Mouse (Mus musculus) midbrain, embryonic 11.5 days (tissue): ENCODE results near the gene Depdc1b. TPM values are rescaled to one million over a fixed set of nuclear protein-coding genes. Genes with fewer than 3 reads are reported as not detected.

ENCODE experiments used
- ATAC-seq: fragments of 200-750 bp; cut with Nextera tagmentation; 2 replicates; pipeline ENCODE4 v1.8.0; 2017; ENCODE audit warnings: moderate TSS enrichment, moderate library complexity; ENCODE audit not compliant: low FRiP score
- DNase-seq: peaks from one replicate; pipeline ENCODE4 v3.0.0; 2015; ENCODE audit warnings: low spot score; ENCODE audit errors: missing footprints
- H3K27ac ChIP-seq: fragments of 300-500 bp; sonication (generic); 2 replicates; pipeline ENCODE4 v1.5.1; 2014; ENCODE audit warnings: low read depth, low read length
- H3K27me3 ChIP-seq: fragments of 300-500 bp; sonication (generic); 2 replicates; pipeline ENCODE4 v1.6.1; 2014; ENCODE audit warnings: mild to moderate bottlenecking, low read length, moderate library complexity, mixed read lengths; ENCODE audit not compliant: control insufficient read depth, insufficient read depth
- H3K36me3 ChIP-seq: fragments of 300-500 bp; sonication (generic); 2 replicates; pipeline ENCODE4 v1.6.1; 2014; ENCODE audit warnings: mild to moderate bottlenecking, low read length, moderate library complexity, mixed read lengths; ENCODE audit not compliant: control insufficient read depth, insufficient read depth
- H3K4me1 ChIP-seq: fragments of 300-500 bp; sonication (generic); 2 replicates; pipeline ENCODE4 v1.6.1; 2014; ENCODE audit warnings: low read length; ENCODE audit not compliant: control insufficient read depth, insufficient read depth
- H3K4me2 ChIP-seq: fragments of 300-500 bp; sonication (generic); 2 replicates; pipeline ENCODE4 v1.6.1; 2014; ENCODE audit warnings: mild to moderate bottlenecking, moderate library complexity
- H3K4me3 ChIP-seq: fragments of 300-500 bp; sonication (generic); 2 replicates; pipeline ENCODE4 v1.5.1; 2014; ENCODE audit warnings: low read depth, low read length
- H3K9ac ChIP-seq: fragments of 300-500 bp; sonication (generic); 2 replicates; pipeline ENCODE4 v1.6.1; 2014; ENCODE audit warnings: low read length
- H3K9me3 ChIP-seq: fragments of 300-500 bp; sonication (generic); 2 replicates; pipeline ENCODE4 v1.6.1; 2016; ENCODE audit warnings: low read length; ENCODE audit not compliant: control insufficient read depth
- WGBS: fragments of 180-500 bp; shearing (Covaris S2); extraction: QIAGEN DNeasy Blood & Tissue Kit; methylation state at CpG from one replicate; pipeline ENCODE4 v1.1.7; 2014; 5-methylcytosine and 5-hydroxymethylcytosine counted together
- polyA plus RNA-seq: library from polyadenylated mRNA; unstranded; fragments of >200 nt; fragmentation: Nextera tagmentation; extraction: Ambion mirVana; gene quantifications from 2 replicates; pipeline ENCODE4 v1.2.1, GENCODE M21; 2014

The Depdc1b gene
- polyA plus RNA-seq, 1 experiment from 2014 or later: 17.3 TPM

DNA sequence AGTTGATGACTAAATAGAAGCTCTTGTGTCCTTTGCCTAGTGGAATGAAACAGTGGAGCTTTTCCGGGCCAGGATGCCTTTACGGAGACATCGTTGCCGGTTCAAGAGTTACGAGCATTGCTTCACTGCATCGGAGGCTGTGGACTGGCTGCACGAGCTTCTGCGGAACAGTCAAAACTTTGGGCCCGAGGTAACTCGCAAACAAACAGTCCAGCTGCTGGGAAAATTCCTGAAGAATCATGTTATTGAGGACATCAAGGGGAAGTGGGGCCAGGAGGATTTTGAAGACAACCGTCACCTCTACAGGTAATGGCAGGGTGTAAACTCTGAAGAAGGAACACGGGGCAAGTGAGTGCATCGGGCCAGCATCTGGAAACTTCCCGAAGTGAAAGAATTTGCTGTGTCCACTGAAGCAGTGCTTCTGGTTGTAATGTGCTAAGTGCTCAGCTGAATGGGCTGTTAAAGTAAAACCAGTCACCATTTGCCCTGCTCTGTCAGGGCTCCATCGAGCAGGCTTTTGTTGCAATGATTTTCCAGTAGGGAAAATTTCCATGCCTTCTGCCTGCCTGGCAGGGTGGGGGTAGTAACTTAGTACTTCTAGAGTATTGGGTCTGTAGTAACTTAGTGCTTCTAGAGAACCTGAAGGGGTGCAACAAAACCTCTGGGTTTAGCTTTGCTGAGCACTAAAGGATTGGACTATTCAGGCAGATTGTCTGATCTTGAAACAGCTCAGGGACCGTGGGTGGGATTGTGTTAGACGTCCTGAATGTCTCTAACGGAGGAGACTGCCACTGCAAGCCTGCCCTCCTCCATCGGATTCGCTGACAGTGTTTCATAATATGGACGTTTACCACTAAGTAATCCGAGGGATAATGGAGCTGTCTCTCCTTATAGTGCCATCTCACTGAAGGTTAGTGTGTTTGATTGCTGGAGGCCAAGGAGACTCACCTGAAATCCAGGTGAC is 8.0 kb downstream of the Depdc1b start:
- WGBS: 94% methylated on average over 22 of the region's 22 CpGs
- peaks cover 2% of the 10 kb centered on the region; the same call in 1 of the 2 replicates for H3K36me3 ChIP-seq
- no peak overlapping the region for H3K4me3 ChIP-seq

DNA sequence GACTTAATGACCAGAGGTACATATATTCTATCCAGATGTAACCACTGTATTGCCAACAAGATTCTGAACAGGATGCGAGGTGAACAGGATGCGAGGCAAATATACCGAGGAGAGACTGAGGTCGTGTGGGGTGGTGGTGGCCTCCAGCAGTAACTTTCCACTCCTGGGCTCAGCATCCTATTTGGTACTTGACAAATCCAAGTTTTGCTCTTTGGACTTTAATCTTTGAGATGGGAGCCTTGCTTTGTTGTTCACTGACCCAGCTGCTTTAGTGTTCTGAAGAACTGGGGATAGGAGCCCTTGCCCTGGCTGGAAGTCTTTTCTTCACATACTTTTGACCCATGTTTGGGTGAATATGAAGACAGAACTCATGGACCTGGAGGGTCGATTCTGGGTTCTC is 9.7 kb downstream of the Depdc1b start:
- DNase-seq: no peak
- no peaks in the 10 kb centered on the region for H3K9me3 ChIP-seq
- H3K27me3 ChIP-seq: no peaks in the 10 kb centered on the region
- H3K27ac ChIP-seq: no peak overlapping the region
- H3K4me1 ChIP-seq: no peaks in the 10 kb centered on the region
- H3K9ac ChIP-seq: no peak overlapping the region
- no peak overlapping the region for H3K4me2 ChIP-seq
- H3K4me3 ChIP-seq: no peak overlapping the region
- no peak for ATAC-seq
- WGBS: 93% methylated on average over 5 of the region's 5 CpGs
- H3K36me3 ChIP-seq: peaks cover 2% of the 10 kb centered on the region; the same call in 1 of the 2 replicates

More for the DNA sequence above, 8.0 kb downstream of the Depdc1b start:
- Histone ChIP-seq H3K9ac (no peak overlapping the region), H3K9me3 (no peaks in the 10 kb centered on the region), H3K4me2 (no peak overlapping the region), H3K4me1 (no peaks in the 10 kb centered on the region), H3K27ac (no peak overlapping the region), H3K27me3 (no peaks in the 10 kb centered on the region)
- DNase-seq (no peak), ATAC-seq (no peak)

DNA sequence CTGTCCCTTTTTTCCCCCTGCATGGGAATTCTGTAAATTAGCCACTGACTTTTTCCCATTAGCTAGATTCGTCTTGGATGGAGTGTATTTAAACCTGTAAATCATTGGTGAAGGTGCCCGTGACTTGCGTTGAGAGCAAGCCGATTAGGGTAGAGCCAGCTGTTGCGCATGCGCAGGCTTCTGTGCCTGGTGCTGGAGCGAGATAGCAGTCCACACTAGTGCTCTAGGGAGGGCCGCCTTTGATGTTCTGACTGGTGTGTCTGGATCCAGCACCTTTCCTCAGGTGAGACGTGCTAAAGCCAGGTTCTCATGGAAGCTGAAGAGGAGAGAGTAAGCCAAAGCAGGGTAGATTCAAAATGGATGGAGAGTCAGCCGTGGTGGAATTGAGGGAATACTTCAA is 10.2 kb downstream of the Depdc1b start:
- 92% methylated on average over 10 of the region's 10 CpGs for WGBS
- Histone ChIP-seq H3K9me3 (no peaks in the 10 kb centered on the region), H3K27ac (no peak overlapping the region), H3K9ac (no peak overlapping the region), H3K4me2 (no peak overlapping the region), H3K27me3 (no peaks in the 10 kb centered on the region), H3K4me1 (no peaks in the 10 kb centered on the region), H3K4me3 (no peak overlapping the region), H3K36me3 (peaks cover 2% of the 10 kb centered on the region; the same call in 1 of the 2 replicates)
- DNase-seq: no peak
- ATAC-seq: no peak

DNA sequence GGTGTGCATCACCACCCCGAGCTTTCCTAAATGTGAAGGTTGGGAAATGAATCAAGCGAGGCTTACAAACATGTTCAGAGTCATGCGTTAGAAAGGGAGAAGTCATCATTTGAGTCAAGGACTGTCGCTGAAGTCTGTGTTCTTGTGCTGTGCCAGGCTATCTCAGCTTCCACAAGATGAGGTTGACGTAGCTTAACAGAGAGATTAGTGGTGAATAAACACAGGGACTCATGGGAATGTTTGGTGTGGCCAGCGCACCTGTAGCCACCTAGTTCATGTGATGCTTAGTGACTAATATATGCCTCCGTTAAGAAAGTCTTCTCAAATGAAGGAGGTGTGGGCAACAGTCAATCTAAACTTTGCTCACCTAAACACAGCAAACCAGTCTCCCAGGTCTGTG is 10.9 kb downstream of the Depdc1b start:
- Histone ChIP-seq H3K36me3 (peaks cover 2% of the 10 kb centered on the region; the same call in 1 of the 2 replicates), H3K27me3 (no peaks in the 10 kb centered on the region), H3K9ac (no peak overlapping the region), H3K27ac (no peak overlapping the region), H3K4me2 (no peak overlapping the region), H3K9me3 (no peaks in the 10 kb centered on the region), H3K4me3 (no peak overlapping the region), H3K4me1 (no peaks in the 10 kb centered on the region)
- ATAC-seq (no peak), DNase-seq (no peak)
- WGBS: 86% methylated on average over 7 of the region's 7 CpGs

DNA sequence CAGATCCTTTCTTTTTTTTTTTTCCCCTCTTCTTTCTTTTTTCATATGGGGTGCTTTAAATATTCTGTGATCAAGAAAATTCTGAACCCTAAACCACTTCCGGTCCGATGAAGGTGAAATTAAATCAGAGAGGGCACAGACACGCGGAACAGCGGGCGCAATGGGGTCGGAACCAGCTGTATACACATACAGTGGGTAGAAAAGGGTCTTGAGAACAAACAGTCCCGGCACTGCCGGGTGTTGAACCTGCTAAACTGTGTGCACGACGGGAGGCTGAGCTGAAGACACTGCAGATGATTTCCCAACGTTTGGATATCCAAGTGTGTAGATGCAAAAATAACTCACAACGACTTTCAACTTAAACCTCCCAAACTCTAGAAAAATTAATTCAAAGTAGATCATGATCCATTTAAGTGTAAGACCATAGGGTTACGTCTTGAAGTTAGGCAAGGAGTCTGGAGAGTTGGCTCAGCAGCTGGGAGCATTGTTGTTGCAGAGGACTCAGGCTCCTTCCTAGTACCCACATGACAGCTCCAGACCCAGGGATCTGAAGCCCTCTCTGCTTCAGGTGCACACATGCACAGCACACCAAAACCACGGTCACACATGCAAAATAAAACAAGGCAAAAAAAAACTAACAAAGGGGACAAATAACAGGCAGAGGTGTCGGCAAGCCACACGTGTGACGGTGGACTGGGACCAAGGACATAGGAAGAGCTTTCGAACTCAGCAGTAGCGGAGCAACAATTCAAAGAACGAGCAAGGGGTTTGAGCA is 12.5 kb downstream of the Depdc1b start:
- peaks cover 2% of the 10 kb centered on the region; the same call in 1 of the 2 replicates for H3K36me3 ChIP-seq
- WGBS: 95% methylated on average over 21 of the region's 21 CpGs
- H3K27ac ChIP-seq: no peak overlapping the region
- H3K9me3 ChIP-seq: no peaks in the 10 kb centered on the region
- no peak for ATAC-seq
- no peaks in the 10 kb centered on the region for H3K4me1 ChIP-seq
- no peak overlapping the region for H3K4me3 ChIP-seq
- no peaks in the 10 kb centered on the region for H3K27me3 ChIP-seq
- no peak for DNase-seq
- no peak overlapping the region for H3K9ac ChIP-seq
- no peak overlapping the region for H3K4me2 ChIP-seq

DNA sequence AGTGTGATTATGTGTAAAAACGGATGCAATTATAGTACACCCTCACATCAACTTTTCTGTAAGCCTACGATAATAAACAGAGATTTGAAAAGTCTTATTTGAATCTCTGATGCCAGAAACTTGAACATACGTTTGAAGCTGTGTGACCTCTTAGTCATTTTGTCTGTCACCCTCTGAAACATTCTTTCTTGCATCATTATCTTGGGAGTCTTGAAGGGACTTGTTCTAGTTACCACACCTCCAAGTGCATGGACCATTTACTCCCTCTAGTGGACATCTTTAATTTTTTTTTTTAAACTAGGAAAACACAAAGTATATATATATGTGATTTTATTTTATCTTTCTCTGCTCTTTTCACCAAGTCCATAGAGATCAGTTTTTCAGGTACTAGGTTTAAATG is 13.6 kb downstream of the Depdc1b start:
- H3K9ac ChIP-seq: no peak overlapping the region
- H3K4me2 ChIP-seq: no peak overlapping the region
- H3K9me3 ChIP-seq: no peaks in the 10 kb centered on the region
- no peaks in the 10 kb centered on the region for H3K27me3 ChIP-seq
- peaks cover 2% of the 10 kb centered on the region; the same call in 1 of the 2 replicates for H3K36me3 ChIP-seq
- ATAC-seq: no peak
- WGBS: 80% methylated on average over 3 of the region's 3 CpGs
- no peaks in the 10 kb centered on the region for H3K4me1 ChIP-seq
- H3K27ac ChIP-seq: no peak overlapping the region
- H3K4me3 ChIP-seq: no peak overlapping the region
- DNase-seq: peak; percentile 88

DNA sequence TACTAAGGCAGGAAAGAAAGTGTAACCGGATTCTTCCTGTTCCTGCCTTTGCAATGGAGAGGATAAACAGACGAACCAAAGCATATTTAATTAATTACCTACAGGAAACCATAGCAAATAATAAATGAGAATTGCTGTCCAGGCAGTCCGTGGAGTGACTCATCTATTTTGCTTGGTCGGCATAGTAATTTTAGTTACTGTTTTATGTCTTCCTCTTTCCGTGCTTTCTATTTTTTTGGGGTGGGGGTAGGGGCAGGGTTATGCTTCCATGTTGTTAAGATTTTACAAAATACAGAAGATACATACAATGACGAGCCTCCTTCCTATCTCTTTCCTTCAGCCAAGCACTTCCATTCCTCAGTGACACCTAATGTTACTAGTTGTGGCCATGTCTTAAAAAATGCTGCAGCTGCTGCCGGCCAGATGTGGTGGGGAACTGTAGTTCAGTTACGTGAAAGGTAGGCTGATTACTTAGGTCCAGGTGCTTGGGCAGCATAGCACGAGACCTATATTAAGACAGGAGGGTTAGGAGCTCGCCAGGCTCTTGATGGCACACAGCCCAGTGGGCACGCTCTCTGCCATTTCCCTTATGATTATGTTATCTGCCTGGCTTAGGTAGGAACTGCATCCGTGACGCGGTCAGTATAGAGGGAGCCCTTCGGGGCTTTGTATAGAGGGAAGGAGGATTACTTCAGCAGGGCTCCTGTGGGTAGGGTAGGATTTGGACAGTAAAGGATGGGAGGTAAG is 19.3 kb downstream of the Depdc1b start:
- ATAC-seq (no peak), DNase-seq (no peak)
- Histone ChIP-seq H3K36me3 (no peaks in the 10 kb centered on the region), H3K9ac (no peak overlapping the region), H3K27ac (no peak overlapping the region), H3K4me3 (no peak overlapping the region), H3K27me3 (no peaks in the 10 kb centered on the region), H3K4me1 (no peaks in the 10 kb centered on the region), H3K4me2 (no peak overlapping the region), H3K9me3 (no peaks in the 10 kb centered on the region)
- WGBS: 92% methylated on average over 15 of the region's 15 CpGs

DNA sequence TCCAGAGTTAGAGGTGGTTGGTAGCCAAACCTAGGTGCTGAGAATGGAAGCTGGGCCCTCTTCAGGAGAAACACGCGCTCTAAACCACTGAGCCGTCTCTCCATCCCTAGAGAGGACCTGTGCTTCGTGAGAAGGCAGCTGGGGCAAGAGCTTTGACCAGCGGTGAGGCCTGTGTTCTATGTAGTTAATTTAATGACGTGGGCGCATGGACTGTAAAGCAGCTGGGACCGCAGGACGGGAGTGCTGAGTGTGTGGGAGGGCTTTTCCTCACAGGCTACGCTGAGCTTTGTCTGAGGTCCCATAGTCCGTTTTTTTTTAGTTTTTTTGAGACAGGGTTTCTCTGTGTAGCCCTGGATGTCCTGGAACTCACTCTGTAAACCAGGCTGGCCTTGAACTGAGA is 20.1 kb downstream of the Depdc1b start:
- Histone ChIP-seq H3K27ac (no peak overlapping the region), H3K4me3 (no peak overlapping the region), H3K4me1 (no peaks in the 10 kb centered on the region), H3K27me3 (no peaks in the 10 kb centered on the region), H3K4me2 (no peak overlapping the region), H3K9ac (no peak overlapping the region), H3K36me3 (no peaks in the 10 kb centered on the region), H3K9me3 (no peaks in the 10 kb centered on the region)
- ATAC-seq: no peak
- WGBS: 94% methylated on average over 11 of the region's 11 CpGs
- no peak for DNase-seq
